Mouse (Mus musculus) stomach, postnatal 0 days (tissue): ENCODE measurements around the gene Tmem229a. TPM values are rescaled to one million over a fixed set of nuclear protein-coding genes. Genes with fewer than 3 reads are reported as not detected.

Experiments used
- ATAC-seq: fragments of 200-750 bp; cut with Nextera tagmentation; 2 replicates; pipeline ENCODE4 v1.8.0; 2017; ENCODE audit not compliant: low FRiP score, low TSS enrichment
- DNase-seq: peaks from one replicate; pipeline ENCODE4 v3.0.0-alpha.2; 2016; ENCODE audit warnings: low spot score
- H3K27ac ChIP-seq: fragments of 300-500 bp; sonication (generic); replicated peaks from 2 replicates; pipeline ENCODE4 v1.5.1; 2014; ENCODE audit warnings: mild to moderate bottlenecking, control low read depth
- H3K27me3 ChIP-seq: fragments of 300-500 bp; sonication (generic); 2 replicates; pipeline ENCODE4 v1.6.1; 2014; ENCODE audit warnings: low read length; ENCODE audit not compliant: control insufficient read depth, insufficient read depth
- H3K36me3 ChIP-seq: fragments of 300-500 bp; sonication (generic); 2 replicates; pipeline ENCODE4 v1.6.1; 2014; ENCODE audit warnings: low read length, mixed read lengths; ENCODE audit not compliant: control insufficient read depth, insufficient read depth
- H3K4me1 ChIP-seq: fragments of 300-500 bp; sonication (generic); replicated peaks from 2 replicates; pipeline ENCODE4 v1.6.1; 2014; ENCODE audit warnings: antibody characterized with exemption; ENCODE audit not compliant: control insufficient read depth, insufficient read depth
- H3K4me2 ChIP-seq: fragments of 300-500 bp; sonication (generic); replicated peaks from 2 replicates; pipeline ENCODE4 v1.6.1; 2014; ENCODE audit warnings: low read depth, mild to moderate bottlenecking, control low read depth, moderate library complexity
- H3K4me3 ChIP-seq: fragments of 300-500 bp; sonication (generic); 2 replicates; pipeline ENCODE4 v1.5.1; 2014; ENCODE audit warnings: low read depth, low read length, control low read depth
- H3K9ac ChIP-seq: fragments of 300-500 bp; sonication (generic); 2 replicates; pipeline ENCODE4 v1.6.1; 2014; ENCODE audit warnings: mild to moderate bottlenecking, low read length, control low read depth, mixed read lengths
- H3K9me3 ChIP-seq: fragments of 300-500 bp; sonication (generic); 2 replicates; pipeline ENCODE4 v1.6.1; 2016; ENCODE audit warnings: low read length; ENCODE audit not compliant: control insufficient read depth
- CTCF ChIP-seq: IDR thresholded peaks from 2 replicates; pipeline ENCODE4 v1.5.1; 2016; ENCODE audit warnings: antibody characterized with exemption, low read depth, mild to moderate bottlenecking, moderate library complexity
- EP300 ChIP-seq: optimal IDR thresholded peaks from 2 replicates; pipeline ENCODE3; 2016; ENCODE audit warnings: antibody characterized with exemption
- WGBS: fragments of 180-500 bp; shearing (Covaris S2); extraction: QIAGEN DNeasy Blood & Tissue Kit; methylation state at CpG from one replicate; pipeline ENCODE4 v1.1.7; 2014; 5-methylcytosine and 5-hydroxymethylcytosine counted together
- polyA plus RNA-seq: library from polyadenylated mRNA; unstranded; fragments of >200 nt; fragmentation: Nextera tagmentation; extraction: Ambion mirVana; gene quantifications from 2 replicates; pipeline ENCODE4 v1.2.1, GENCODE M21; 2015

The Tmem229a gene
- polyA plus RNA-seq, 1 experiment from 2014 or later = 1.0 TPM

DNA sequence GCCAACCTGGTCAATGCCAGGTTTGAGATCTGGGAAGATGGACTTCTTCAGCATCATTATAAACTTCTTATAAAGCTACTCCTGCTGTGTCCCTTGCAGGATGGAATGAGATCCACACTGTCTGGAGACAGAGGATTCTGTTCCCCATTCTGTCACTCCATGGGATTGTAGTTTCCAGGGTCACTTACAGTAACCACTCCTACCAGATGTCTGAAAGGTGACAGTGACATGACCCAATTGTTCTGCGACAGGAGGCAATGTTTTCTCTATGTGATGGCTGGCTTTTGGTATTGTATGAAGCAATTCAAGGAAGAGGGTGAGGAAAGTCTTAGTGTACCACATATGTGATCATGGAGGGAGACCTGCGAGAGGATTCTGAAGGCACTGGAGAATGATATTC lies 48.3 kb downstream of the Tmem229a start:
- no peaks in the 10 kb centered on the region for H3K27me3 ChIP-seq
- H3K27ac ChIP-seq = no peak overlapping the region
- no peaks in the 10 kb centered on the region for H3K9me3 ChIP-seq
- WGBS = 90% methylated on average over 2 of the region's 2 CpGs
- H3K4me1 ChIP-seq = no peaks in the 10 kb centered on the region
- no peak overlapping the region for H3K4me3 ChIP-seq
- H3K4me2 ChIP-seq = no peak overlapping the region
- no peak for TF ChIP-seq CTCF
- no peak overlapping the region for H3K9ac ChIP-seq
- ATAC-seq = no peak
- DNase-seq = no peak
- H3K36me3 ChIP-seq = no peaks in the 10 kb centered on the region

DNA sequence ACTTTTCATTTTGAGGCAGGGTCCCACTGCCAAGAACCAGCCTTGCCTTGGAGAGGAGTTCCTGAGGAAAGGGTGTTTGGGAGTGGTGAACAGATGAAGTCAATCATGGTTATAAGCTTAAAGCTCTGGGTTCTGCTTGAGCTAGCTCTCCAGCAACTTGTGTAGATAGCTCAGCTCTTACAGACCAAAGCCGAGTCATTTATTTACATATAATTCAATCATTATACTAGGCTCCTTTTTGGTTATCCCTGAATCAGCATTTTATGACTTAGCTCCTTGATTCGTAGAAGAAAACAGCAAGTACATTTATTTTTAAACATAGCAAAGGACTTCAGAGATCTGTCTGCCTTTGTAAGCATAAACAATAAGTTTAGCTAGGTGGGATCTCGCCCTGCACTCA lies 51.0 kb downstream of the Tmem229a start:
- no peaks in the 10 kb centered on the region for H3K27me3 ChIP-seq

More for the DNA sequence above, 51.0 kb downstream of the Tmem229a start:
- H3K4me3 ChIP-seq = no peak overlapping the region
- DNase-seq (no peak), ATAC-seq (no peak)
- H3K4me1 ChIP-seq = no peaks in the 10 kb centered on the region
- no peak overlapping the region for H3K27ac ChIP-seq
- WGBS = 58% methylated on average over 3 of the region's 3 CpGs
- H3K9ac ChIP-seq = no peak overlapping the region
- TF ChIP-seq EP300 (no peak), CTCF (no peak)
- no peaks in the 10 kb centered on the region for H3K36me3 ChIP-seq
- no peak overlapping the region for H3K4me2 ChIP-seq
- H3K9me3 ChIP-seq = no peaks in the 10 kb centered on the region

Other genes starting within 250 kb of the Tmem229a start
- not detected in 2 replicates for gene Hyal6, start 223.1 kb downstream of the Tmem229a start, polyA plus RNA-seq
- 0.99 and 1.0 TPM in 2 replicates for gene Hyal4, start 208.0 kb downstream of the Tmem229a start, polyA plus RNA-seq
- gene Spam1, start 165.1 kb downstream of the Tmem229a start, polyA plus RNA-seq = not detected in 2 replicates
- not detected in 2 replicates for gene Hyal5, start 98.3 kb downstream of the Tmem229a start, polyA plus RNA-seq